Mouse (Mus musculus) heart, embryonic 13.5 days (tissue): Measurements from ENCODE around the gene Tcf7. TPM values are rescaled to one million over a fixed set of nuclear protein-coding genes. Genes with fewer than 3 reads are reported as not detected.

ENCODE experiments used
- ATAC-seq: fragments of 200-750 bp; cut with Nextera tagmentation; 2 replicates; pipeline ENCODE4 v1.8.0; 2017; ENCODE audit warnings: moderate TSS enrichment; ENCODE audit not compliant: insufficient number of reproducible peaks, low FRiP score, low TSS enrichment; ENCODE audit errors: extremely low read depth
- H3K27ac ChIP-seq: fragments of 300-500 bp; sonication (generic); replicated peaks from 2 replicates; pipeline ENCODE4 v1.5.1; 2015; ENCODE audit warnings: moderate library complexity, mild to moderate bottlenecking, inconsistent platforms
- H3K27me3 ChIP-seq: fragments of 300-500 bp; sonication (generic); replicated peaks from 2 replicates; pipeline ENCODE4 v1.6.1; 2015; ENCODE audit warnings: mild to moderate bottlenecking, inconsistent platforms
- H3K36me3 ChIP-seq: fragments of 300-500 bp; sonication (generic); 2 replicates; pipeline ENCODE4 v1.6.1; 2015; ENCODE audit warnings: mild to moderate bottlenecking, inconsistent platforms
- H3K4me1 ChIP-seq: fragments of 300-500 bp; sonication (generic); 2 replicates; pipeline ENCODE4 v1.6.1; 2015; ENCODE audit warnings: inconsistent platforms
- H3K4me2 ChIP-seq: fragments of 300-500 bp; sonication (generic); 2 replicates; pipeline ENCODE4 v1.6.1; 2015; ENCODE audit warnings: inconsistent platforms, mild to moderate bottlenecking, moderate library complexity
- H3K4me3 ChIP-seq: fragments of 300-500 bp; sonication (generic); 2 replicates; pipeline ENCODE4 v1.5.1; 2015; ENCODE audit warnings: moderate library complexity, mild to moderate bottlenecking, inconsistent platforms
- H3K9ac ChIP-seq: fragments of 300-500 bp; sonication (generic); 2 replicates; pipeline ENCODE4 v1.6.1; 2015; ENCODE audit warnings: inconsistent platforms, mild to moderate bottlenecking, moderate library complexity
- H3K9me3 ChIP-seq: fragments of 300-500 bp; sonication (generic); 2 replicates; pipeline ENCODE4 v1.6.1; 2016; ENCODE audit warnings: inconsistent platforms
- WGBS: fragments of 180-500 bp; shearing (Covaris S2); methylation state at CpG from one replicate; pipeline ENCODE4 v1.1.7; 2015; ENCODE audit warnings: mixed read lengths; 5-methylcytosine and 5-hydroxymethylcytosine counted together
- polyA plus RNA-seq: library from polyadenylated mRNA; unstranded; fragments of >200 nt; fragmentation: Nextera tagmentation; extraction: Ambion mirVana; gene quantifications from 2 replicates; pipeline ENCODE4 v1.2.1, GENCODE M21; 2015

The Tcf7 gene
- 3.5 and 4.3 TPM in 2 replicates for polyA plus RNA-seq

DNA sequence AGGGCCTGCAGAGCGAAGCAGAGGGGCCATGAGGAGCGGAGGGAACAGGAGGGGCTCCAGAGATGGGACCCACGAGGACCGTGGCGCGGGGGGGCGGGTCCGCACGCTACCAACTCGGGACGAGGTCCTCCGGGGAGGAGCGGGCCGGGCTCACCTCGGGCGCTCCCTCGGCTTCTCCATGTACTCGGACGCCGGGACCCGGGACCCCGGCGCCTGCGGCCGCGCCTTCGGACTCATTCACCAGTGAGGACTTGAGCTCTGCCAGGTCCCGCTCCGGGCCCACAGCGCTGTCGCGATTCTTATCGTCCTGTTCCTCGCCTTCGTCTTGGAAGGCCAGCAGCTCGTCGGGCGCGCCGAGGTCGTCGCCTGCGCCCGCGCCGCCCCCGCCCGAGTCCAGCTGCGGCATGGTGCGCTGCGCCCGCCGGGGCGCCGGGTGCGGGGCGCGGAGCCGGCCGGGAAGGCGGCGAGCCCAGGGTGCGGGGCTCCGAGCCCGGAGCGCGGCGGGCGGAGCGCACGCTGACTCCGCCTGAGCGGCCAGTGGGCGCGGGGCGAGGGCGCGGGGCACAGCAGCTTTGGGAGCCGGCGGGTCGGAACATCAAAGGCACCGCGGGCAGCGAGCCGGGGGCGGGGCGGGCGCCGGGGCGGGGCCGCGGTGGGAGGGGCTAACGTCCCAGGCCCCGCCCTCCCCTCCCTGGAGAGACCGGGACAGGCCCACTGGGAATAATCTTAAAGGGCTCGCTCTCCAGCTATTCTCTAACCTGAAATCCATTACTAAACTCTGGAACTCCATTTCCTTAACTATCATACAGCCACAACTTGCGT, at the start of gene Tcf7:
Gene Tcf7, minus strand, starts transcription at position 241 of the 822 bp plus-strand sequence.
- Histone ChIP-seq H3K4me2 (peak within 1 kb of the TSS; percentile 85), H3K4me3 (peak within 1 kb of the TSS; percentile 73), H3K27ac (no peak within 1 kb of the TSS; the same call in 1 of the 2 replicates), H3K27me3 (peaks cover 39% of the 10 kb centered on the region), H3K36me3 (no peaks in the 10 kb centered on the region), H3K9me3 (no peaks in the 10 kb centered on the region), H3K4me1 (peaks cover 38% of the 10 kb centered on the region), H3K9ac (peak within 1 kb of the TSS; percentile 85)
- under 1% methylated on average over 71 of the region's 97 CpGs for WGBS
- peak; percentile 64 for ATAC-seq

- no peak overlapping the region for H3K4me2 ChIP-seq
- 54% methylated on average over 3 of the region's 3 CpGs for WGBS
- H3K27me3 ChIP-seq = peaks cover 20% of the 10 kb centered on the region
- no peaks in the 10 kb centered on the region for H3K4me1 ChIP-seq
- H3K36me3 ChIP-seq = no peaks in the 10 kb centered on the region
- ATAC-seq = no peak
- no peak overlapping the region for H3K27ac ChIP-seq
- H3K9ac ChIP-seq = no peak overlapping the region
- H3K9me3 ChIP-seq = no peaks in the 10 kb centered on the region
- no peak overlapping the region for H3K4me3 ChIP-seq
Measured at GRCm38 (mm10) chr11:52327313-52327712, 44.5 kb upstream of the Tcf7 start.

DNA sequence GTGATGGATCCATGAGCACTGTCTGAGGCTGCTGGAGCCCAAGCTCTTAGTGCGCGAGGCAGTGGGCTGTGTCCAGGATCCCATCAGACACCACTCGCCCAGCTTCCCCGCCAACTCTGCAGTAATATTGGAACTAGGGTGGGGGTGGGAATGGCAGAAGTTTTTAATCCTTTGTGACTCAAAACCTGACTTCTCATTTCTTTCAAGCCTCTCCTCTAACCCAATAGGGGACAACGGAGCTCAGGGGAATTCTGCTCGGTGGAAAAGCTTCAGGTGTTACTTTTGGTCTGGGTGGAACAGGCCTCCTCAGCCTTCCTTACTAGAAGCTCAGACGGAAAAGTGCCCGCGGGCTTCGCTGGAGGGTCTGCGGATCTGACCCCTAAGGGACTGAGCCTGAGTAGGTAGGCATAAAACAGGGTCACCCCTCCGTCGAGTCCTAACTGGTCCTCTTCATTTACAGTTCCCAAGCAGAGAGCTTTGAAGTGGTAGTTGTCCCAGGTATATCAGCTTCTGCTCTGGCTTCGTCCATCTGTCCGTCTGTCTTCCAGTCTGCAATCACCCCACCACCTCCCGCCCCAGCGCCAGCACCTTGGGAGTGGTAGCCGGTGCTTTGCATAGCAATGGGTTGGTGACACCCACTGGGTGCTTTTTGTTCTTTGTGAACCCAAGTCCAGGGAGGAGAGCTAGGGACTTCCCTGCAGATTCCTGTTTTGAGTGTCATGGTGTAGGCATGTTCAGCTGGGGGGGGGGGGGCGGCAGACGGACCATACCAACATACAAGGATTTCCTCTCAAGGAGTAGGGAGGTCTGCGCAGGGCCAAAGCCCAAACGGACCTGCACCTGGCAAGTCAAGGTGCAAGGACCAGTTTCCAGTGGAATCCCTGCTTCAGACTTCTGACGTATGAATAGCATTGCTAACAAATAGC, 41.9 kb upstream of the Tcf7 start:
- no peaks in the 10 kb centered on the region for H3K4me1 ChIP-seq

DNA sequence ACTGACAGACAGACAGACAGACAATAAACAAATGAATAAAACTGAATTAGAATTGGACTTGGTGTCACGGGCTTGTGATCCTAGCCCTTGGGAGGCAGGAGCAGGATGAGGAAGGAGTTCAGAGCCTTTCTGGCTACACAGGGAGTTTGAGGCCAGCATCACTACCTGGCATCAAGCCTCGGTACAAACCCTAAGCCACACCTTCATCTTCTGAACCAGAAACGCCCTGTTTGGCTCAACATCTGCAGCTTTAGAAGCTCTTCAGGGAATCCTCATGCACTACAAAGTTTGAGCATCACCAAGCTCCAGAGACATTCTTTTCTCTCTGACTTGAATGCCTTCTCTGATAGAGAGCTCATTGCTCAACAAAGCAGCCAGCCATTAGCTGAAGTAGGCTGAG, 38.7 kb upstream of the Tcf7 start:
- WGBS = 61% methylated on average over 3 of the region's 3 CpGs
- H3K9ac ChIP-seq = no peak overlapping the region
- no peak overlapping the region for H3K4me3 ChIP-seq
- no peak for ATAC-seq
- no peak overlapping the region for H3K4me2 ChIP-seq
- no peak overlapping the region for H3K27ac ChIP-seq
- peaks cover 21% of the 10 kb centered on the region for H3K27me3 ChIP-seq
- no peaks in the 10 kb centered on the region for H3K9me3 ChIP-seq
- H3K36me3 ChIP-seq = no peaks in the 10 kb centered on the region
- no peaks in the 10 kb centered on the region for H3K4me1 ChIP-seq

More for the DNA sequence above, 41.9 kb upstream of the Tcf7 start:
- H3K9me3 ChIP-seq = no peaks in the 10 kb centered on the region
- H3K27ac ChIP-seq = no peak overlapping the region
- no peaks in the 10 kb centered on the region for H3K36me3 ChIP-seq
- H3K9ac ChIP-seq = no peak overlapping the region
- WGBS = 49% methylated on average over 23 of the region's 23 CpGs
- no peak for ATAC-seq
- H3K4me3 ChIP-seq = no peak overlapping the region
- no peak overlapping the region for H3K4me2 ChIP-seq
- H3K27me3 ChIP-seq = peaks cover 20% of the 10 kb centered on the region

DNA sequence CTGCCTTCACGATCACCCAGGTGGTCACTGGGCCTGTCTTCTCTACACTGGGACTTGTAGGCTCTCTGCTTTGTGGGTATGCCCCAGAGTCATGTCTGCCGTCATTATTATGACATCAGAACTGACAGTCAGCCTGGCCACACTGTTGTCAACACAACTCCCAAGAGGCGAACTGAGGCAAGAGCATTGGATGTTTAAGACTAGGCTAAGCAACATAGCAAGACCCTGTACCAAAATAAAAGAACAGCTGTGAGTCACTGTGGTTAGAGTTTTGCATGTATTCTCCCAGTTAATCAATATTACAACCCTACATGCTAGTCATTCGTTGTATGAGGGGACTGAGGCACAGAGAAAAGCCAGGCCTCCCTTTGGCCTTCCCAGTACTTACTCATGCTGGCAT, 37.7 kb upstream of the Tcf7 start:
- 67% methylated on average over 4 of the region's 4 CpGs for WGBS

DNA sequence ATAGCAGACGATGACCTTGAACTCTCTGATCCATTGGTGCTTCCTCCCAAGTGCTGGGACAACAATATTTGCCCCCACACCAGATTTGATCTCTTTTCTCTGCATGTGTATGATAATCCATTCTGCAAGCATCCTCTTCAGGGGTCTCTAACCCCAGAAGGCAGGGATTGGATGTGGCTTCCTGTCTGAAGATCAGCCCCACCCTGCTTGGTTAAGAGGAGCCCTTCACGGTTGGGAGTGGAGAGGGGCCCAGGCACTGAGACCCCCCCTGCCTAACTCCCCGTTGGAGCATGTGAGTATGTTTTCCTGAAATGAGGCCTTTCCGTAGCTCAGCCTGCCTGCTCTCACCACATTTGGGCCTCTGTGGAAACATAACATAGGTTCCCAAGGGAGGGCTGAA, 36.9 kb upstream of the Tcf7 start:
- Histone ChIP-seq H3K4me1 (no peaks in the 10 kb centered on the region), H3K36me3 (no peaks in the 10 kb centered on the region), H3K9ac (no peak overlapping the region), H3K4me2 (no peak overlapping the region), H3K27me3 (peaks cover 24% of the 10 kb centered on the region), H3K27ac (no peak overlapping the region), H3K9me3 (no peaks in the 10 kb centered on the region), H3K4me3 (no peak overlapping the region)
- WGBS = 60% methylated on average over 4 of the region's 4 CpGs
- ATAC-seq = no peak

More for the DNA sequence above, 37.7 kb upstream of the Tcf7 start:
- no peak overlapping the region for H3K4me3 ChIP-seq
- H3K27me3 ChIP-seq = peaks cover 21% of the 10 kb centered on the region
- H3K9me3 ChIP-seq = no peaks in the 10 kb centered on the region
- no peak overlapping the region for H3K27ac ChIP-seq
- no peaks in the 10 kb centered on the region for H3K4me1 ChIP-seq
- no peak overlapping the region for H3K9ac ChIP-seq
- no peaks in the 10 kb centered on the region for H3K36me3 ChIP-seq
- no peak for ATAC-seq
- H3K4me2 ChIP-seq = no peak overlapping the region

GRCm38 (mm10) chr11:52318445-52318844, 35.6 kb upstream of the Tcf7 start:
- no peaks in the 10 kb centered on the region for H3K36me3 ChIP-seq
- H3K4me2 ChIP-seq = no peak overlapping the region
- H3K27me3 ChIP-seq = peaks cover 25% of the 10 kb centered on the region
- H3K27ac ChIP-seq = no peak overlapping the region
- no peak overlapping the region for H3K9ac ChIP-seq
- H3K4me1 ChIP-seq = peaks cover 6% of the 10 kb centered on the region; the same call in 1 of the 2 replicates
- ATAC-seq = no peak
- H3K4me3 ChIP-seq = no peak overlapping the region
- WGBS = 50% methylated on average over 13 of the region's 13 CpGs
- no peaks in the 10 kb centered on the region for H3K9me3 ChIP-seq

- Histone ChIP-seq H3K36me3 (no peaks in the 10 kb centered on the region), H3K4me2 (peak overlapping the region; percentile 52), H3K9ac (0 out of 2 replicates have a peak overlapping the region, but pooled peaks have one; percentile 14), H3K9me3 (no peaks in the 10 kb centered on the region), H3K27me3 (peaks cover 26% of the 10 kb centered on the region; the same call in 1 of the 2 replicates), H3K4me1 (peaks cover 10% of the 10 kb centered on the region; the same call in 1 of the 2 replicates), H3K4me3 (peak overlapping the region; percentile 25), H3K27ac (no peak overlapping the region)
- no peak for ATAC-seq
- 12% methylated on average over 26 of the region's 26 CpGs for WGBS
Measured at GRCm38 (mm10) chr11:52314102-52314793, 31.4 kb upstream of the Tcf7 start.

DNA sequence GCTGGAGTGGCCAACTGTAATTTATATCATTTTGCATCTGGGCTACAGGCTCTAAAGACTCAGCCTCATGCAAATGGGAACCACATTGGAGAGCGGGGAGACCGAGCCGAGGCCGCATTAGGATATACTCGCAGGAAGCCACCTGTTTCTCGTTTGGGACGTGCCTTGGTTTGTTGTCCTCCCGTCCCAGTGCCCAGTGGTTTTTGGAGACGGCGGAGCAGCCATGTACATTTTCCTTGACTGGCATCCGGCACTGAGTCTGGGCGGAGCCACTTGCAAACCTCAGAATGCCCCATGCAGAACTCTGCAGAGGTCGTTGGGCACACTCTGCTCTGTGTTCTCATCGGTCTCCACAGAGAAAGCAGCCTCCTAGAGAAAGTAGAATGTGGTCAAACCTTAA, 27.9 kb upstream of the Tcf7 start:
- no peak overlapping the region for H3K27ac ChIP-seq
- peaks cover 13% of the 10 kb centered on the region; the same call in 1 of the 2 replicates for H3K4me1 ChIP-seq
- H3K4me3 ChIP-seq = no peak overlapping the region
- H3K9ac ChIP-seq = no peak overlapping the region
- WGBS = 71% methylated on average over 14 of the region's 14 CpGs
- ATAC-seq = no peak
- H3K36me3 ChIP-seq = no peaks in the 10 kb centered on the region
- no peaks in the 10 kb centered on the region for H3K9me3 ChIP-seq
- no peak overlapping the region for H3K4me2 ChIP-seq
- peaks cover 23% of the 10 kb centered on the region; the same call in 1 of the 2 replicates for H3K27me3 ChIP-seq

- 48% methylated on average over 3 of the region's 3 CpGs for WGBS
- H3K36me3 ChIP-seq = no peaks in the 10 kb centered on the region
- peaks cover 13% of the 10 kb centered on the region; the same call in 1 of the 2 replicates for H3K4me1 ChIP-seq
- H3K9me3 ChIP-seq = no peaks in the 10 kb centered on the region
- H3K4me3 ChIP-seq = no peak overlapping the region
- peaks cover 12% of the 10 kb centered on the region; the same call in 1 of the 2 replicates for H3K27me3 ChIP-seq
- H3K27ac ChIP-seq = no peak overlapping the region
- ATAC-seq = no peak
- no peak overlapping the region for H3K9ac ChIP-seq
- H3K4me2 ChIP-seq = no peak overlapping the region
Measured at GRCm38 (mm10) chr11:52309487-52309886, 26.7 kb upstream of the Tcf7 start.
